Mouse (Mus musculus): Measurements from ENCODE around the gene Lsamp. TPM values are rescaled to one million over a fixed set of nuclear protein-coding genes. Genes with fewer than 3 reads are reported as not detected.
A peak's percentile ranks its signal among the peaks of the same experiment; 100 is the strongest.

Gene Lsamp
- total RNA-seq, 1 experiment from 2014 or later = 7.4 TPM

- no peak for DNase-seq
Observed at GRCm38 (mm10) chr16:40271859-40272258, 287.7 kb downstream of the Lsamp start.

DNA sequence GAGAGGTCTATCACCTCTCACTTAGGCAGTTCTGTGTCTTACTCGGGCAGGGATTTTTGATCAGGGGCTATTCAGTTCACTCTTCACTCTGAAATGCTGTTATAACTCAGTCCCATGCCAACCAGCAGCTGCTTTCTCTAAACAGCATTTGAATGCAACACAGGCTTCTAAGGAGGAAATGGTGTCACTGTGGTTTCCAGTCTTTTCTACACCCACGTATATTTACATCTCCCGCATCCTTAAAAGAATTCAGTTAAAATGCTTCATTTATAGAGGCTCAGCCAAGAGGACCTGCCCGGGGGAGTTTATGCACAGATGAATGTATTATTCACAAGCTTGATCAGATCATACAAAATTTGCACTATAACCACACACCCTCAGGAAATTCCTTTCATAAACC, 306.0 kb downstream of the Lsamp start:
- DNase-seq = no peak

DNA sequence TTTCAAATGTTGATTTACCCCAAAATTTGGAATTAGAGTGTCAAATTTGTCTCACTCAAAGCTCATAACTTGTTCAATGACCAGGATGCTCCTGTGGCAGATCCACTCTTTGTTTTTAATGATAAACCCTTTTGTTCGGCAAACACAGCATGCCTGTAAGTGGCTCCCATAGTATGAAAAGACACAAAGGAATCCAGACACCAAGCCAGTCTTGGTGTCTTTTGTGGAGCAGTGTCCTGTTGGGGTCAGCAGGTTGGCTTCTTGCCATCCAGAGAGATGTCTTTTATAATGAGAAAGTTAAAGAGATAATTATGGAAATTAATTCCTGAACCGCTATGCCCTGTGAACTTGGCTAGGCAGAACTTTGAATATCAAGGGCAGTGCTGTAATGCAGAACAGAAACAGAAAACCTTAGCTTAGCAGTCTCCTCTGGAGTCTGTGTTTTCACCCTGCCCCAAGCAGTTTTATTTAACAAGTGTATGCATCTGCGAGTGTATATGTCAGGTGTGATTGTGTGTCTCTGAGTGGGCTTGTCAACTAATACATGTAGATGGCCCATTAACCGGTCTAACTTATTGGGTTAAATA, 310.2 kb downstream of the Lsamp start:
- DNase-seq = no peak

- no peak for DNase-seq
Observed at GRCm38 (mm10) chr16:40295240-40295639, 311.1 kb downstream of the Lsamp start.

- no peak for DNase-seq
Observed at GRCm38 (mm10) chr16:40307666-40308065, 323.5 kb downstream of the Lsamp start.

GRCm38 (mm10) chr16:40316199-40316598, 332.0 kb downstream of the Lsamp start:
- no peak for DNase-seq

GRCm38 (mm10) chr16:40324811-40325210, 340.6 kb downstream of the Lsamp start:
- no peak for DNase-seq

GRCm38 (mm10) chr16:40328249-40328820, 344.2 kb downstream of the Lsamp start:
- DNase-seq = peak; percentile 13

- no peak for DNase-seq
Observed at GRCm38 (mm10) chr16:40369677-40370076, 385.5 kb downstream of the Lsamp start.

DNA sequence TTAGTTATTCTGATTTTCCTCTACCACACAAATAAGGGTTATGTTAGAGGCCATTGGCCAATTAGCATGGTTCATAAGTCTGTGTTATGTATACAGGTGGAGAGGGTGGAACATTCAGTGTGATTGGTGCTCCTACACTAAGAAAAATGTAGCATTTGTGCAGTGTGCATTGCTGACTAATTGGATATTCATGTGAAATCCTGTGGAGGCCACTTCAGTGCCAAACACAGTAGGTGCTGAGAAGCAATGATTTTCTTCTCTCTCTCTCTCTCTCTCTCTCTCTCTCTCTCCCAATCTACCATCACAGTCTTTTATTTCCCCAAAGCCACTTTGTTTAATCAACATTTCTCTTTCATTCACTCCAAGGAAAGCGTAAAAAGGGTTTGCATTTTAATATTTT, 387.1 kb downstream of the Lsamp start:
- DNase-seq = no peak

DNA sequence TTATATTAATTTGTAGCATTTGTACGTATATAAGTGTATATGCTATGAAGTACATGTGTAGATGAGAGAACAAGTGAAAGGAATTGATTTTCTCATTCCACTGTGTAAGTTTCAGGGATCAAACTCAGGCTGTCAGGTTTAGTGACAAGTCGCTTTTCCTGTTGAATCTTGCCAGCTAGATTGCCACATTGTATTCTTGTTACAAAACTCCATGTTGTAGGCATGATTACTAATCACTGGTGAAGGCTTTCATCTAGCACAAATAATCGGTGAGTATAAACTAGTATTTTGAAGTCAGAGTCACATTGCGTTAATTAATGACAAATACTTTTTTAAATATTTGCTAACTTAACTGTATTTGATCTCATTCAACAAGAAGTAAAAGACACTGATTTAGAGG, 391.2 kb downstream of the Lsamp start:
- DNase-seq = no peak

DNA sequence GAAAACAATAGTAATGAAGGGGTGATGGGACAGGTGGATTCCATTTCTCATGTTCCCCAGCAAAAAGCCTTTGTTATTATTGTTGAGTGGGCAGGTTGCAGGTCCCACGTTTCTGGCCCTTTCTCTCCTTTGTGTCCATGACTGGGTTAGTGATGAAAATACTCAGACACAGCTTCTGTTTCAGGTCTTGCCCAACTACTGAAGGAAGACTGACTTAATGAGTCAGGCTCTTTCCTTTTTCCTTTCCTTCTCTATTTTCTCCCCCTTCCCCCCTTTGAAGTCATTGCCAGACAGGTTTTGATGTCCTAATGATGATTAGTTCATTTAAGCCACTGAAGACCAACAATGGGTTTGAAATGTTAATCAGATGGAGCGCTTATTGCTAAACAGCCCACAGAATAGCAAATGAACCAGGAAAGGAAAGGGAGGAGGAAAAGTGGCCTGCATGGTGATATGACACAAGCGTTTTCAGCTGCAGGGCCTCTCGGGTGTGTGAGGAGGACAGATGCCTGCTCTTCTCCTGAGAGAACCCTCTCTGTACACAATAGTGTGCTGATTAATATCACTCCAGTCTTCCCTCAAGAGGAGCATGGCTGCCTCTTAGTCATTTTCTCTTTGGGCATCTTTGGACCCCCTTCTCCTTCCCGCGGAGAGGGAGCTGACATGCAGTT, 393.1 kb downstream of the Lsamp start:
- DNase-seq = no peak

GRCm38 (mm10) chr16:40392106-40392505, 407.9 kb downstream of the Lsamp start:
- no peak for DNase-seq

- no peak for DNase-seq
Observed at GRCm38 (mm10) chr16:40399531-40399930, 415.4 kb downstream of the Lsamp start.

- DNase-seq = no peak
Observed at GRCm38 (mm10) chr16:40434280-40434679, 450.1 kb downstream of the Lsamp start.

- DNase-seq = no peak
Observed at GRCm38 (mm10) chr16:40436415-40436814, 452.3 kb downstream of the Lsamp start.

GRCm38 (mm10) chr16:40437879-40438278, 453.7 kb downstream of the Lsamp start:
- DNase-seq = no peak

DNA sequence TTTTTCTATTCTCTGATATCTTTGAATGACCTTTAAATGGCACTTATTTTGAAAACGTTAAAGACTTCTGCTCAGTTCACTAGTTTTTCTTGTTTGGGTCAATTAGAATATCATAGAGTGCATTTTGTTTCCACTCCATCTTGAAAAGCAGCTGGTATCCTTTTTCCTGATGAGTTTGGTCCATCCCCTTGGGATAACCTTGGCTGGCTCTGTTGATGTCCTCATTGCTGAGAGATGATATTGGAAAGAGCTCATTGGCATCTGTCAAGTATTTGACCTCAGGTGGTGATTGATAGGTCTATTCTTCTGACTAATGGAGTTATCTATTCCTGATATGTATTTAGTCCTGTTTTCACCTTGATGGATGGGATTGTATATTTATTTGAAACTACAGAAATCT, 454.7 kb downstream of the Lsamp start:
- DNase-seq = no peak

- DNase-seq = no peak
Observed at GRCm38 (mm10) chr16:40446587-40446986, 462.4 kb downstream of the Lsamp start.

DNA sequence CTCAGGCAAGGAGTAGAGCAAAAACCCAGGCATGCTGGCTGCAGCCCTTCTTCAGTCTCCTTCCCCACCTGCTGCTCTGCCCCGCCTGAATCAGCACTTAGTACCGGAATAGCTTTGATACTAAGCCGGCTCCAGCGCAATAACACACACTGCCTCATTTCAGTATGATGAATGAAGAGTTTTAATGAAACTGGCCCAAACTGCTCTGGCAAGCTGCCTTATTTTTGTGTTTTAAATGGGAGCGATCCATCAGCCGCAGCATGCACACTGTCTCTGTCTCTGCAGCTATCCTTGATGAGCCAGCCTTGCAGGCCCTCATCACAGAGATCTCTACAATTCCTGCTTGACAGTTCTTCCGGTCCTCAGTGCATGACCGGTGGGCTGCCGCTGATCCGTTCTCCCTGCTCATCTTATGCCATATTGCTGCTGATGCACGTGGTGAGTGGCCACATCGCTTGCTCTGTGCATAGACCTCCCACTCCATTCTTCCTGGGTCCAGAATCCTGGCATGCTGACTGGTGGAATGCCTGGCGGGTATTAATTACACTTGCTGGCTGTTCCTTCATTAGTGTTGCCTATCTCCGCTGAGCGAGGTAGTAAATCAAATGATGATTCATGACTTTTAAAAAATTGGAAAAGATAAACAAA, 479.4 kb downstream of the Lsamp start:
- DNase-seq = no peak

- peak; percentile 19 for DNase-seq
Observed at GRCm38 (mm10) chr16:40466596-40466995, 482.4 kb downstream of the Lsamp start.

GRCm38 (mm10) chr16:40470946-40471345, 486.8 kb downstream of the Lsamp start:
- DNase-seq = no peak

- DNase-seq = no peak
Observed at GRCm38 (mm10) chr16:40471967-40472366, 487.8 kb downstream of the Lsamp start.
